Mouse (Mus musculus) left cerebral cortex, postnatal 36 days (tissue): ENCODE data around the gene B130006D01Rik. TPM values are rescaled to one million over a fixed set of nuclear protein-coding genes. Genes with fewer than 3 reads are reported as not detected.

Source experiments
- DNase-seq, 2 experiments: peaks; one replicate each; pipeline ENCODE4 v3.0.0; 2021 to 2022; ENCODE audit warnings: low spot score in 2 of 2, mixed read lengths in 1 of 2
- intact Hi-C: fragments of 180-260 bp; cut with DNase I; formaldehyde crosslinking; loops from one replicate; pipeline ENCODE4 v1.15.1; 2025
- total RNA-seq, 2 experiments: library from RNA; stranded (reverse); gene quantifications; 2 replicates each; pipeline ENCODE4 v1.2.3; 2021

The B130006D01Rik gene
- 1 to 10 TPM in 1 of 2 experiments, under 1 TPM in 1; 0.62 to 1.8 TPM for total RNA-seq

DNA sequence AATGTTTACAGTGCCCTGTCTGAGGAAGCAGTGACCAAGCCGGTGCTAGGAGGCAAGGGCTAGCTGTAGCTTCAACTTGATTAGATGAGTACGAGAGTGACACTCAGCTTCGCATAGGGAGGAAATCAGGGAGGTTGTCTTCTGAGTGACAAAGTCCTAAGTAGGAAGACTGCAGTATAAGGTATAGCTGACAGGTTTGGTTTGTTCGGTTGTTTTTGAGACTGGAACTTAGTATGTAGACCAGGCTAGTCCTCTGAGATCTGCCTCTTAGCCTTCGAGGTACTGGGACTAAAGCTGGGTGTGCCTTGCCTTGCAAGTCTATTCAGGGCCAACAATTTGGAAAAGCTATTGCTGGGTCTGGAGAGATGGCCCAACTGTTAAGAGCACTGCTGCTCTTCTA is at the start of gene B130006D01Rik:
TSS of gene B130006D01Rik (plus strand) at position 301 of the 400 bp plus-strand sequence.
- DNase-seq, result no peak
- intact Hi-C loops, result no loop called here

GRCm38 (mm10) chr11:95675498-95675897 is 47.9 kb upstream of the B130006D01Rik start:
- DNase-seq, result no peak
- intact Hi-C loops, result no loop called here

GRCm38 (mm10) chr11:95676307-95676706 is 47.1 kb upstream of the B130006D01Rik start:
- DNase-seq, result peak; percentile 17 to 36

DNA sequence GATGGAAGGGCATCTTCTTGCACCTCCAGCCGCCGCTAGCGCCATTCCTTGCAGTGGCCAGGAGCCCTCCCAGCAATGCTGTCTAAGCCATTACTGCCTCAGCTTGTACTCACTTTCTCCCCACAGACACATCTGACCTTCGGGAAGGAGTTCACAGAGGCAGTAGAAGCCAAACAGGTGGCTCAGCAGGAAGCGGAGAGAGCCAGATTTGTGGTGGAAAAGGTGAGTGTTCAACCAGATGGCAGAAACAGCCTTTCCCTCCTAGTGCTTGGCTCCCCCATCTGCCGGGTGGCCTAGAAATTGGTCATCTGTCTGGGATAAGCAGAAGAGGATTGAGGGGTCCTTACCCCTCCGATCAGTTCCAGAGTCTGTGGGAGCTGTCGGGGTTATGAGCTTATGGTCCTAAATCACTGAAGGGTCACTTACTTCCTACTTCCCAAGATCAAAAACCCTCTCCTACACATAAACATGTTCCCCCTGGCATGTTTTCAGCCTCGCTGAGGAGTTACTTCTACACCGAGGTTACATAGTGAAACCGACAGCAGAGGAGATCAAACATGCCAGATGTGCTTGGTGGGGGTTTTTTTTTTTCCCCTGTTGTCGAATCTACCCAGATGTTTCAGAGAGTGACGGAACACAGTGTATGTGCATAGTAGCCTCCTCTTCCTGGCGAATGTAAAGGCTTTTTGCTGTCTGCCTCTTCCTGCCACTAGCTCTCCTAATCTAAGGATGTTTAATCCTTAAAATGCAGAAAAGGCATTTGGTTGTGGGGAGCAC is 45.3 kb upstream of the B130006D01Rik start:
- no peak for DNase-seq
- intact Hi-C loops, result no loop called here

More at GRCm38 (mm10) chr11:95676307-95676706, 47.1 kb upstream of the B130006D01Rik start:
- intact Hi-C loops, result no loop called here

GRCm38 (mm10) chr11:95681995-95682601 is 41.3 kb upstream of the B130006D01Rik start:
- intact Hi-C loops, result no loop called here

DNA sequence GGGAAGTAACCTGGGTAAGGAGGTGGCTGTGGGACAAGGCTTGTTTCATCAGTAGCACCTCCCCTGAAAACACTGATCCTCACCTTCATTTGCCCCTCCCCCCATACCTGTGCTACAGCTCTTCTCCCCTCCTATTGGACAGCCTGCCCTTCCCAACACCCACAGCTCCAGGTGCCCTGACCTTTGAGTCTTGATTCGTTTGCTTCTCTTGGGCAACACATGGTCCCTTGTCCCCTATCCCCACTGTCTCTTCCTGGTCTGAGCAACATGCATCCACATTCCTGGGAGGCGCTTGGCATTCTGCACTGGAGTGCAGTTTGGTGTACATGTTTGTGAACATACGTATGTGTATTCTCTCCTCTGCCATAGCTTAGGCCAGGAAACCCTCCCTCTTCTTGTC is 40.4 kb upstream of the B130006D01Rik start:
- intact Hi-C loops, result no loop called here
- no peak for DNase-seq

More at GRCm38 (mm10) chr11:95681995-95682601, 41.3 kb upstream of the B130006D01Rik start:
- DNase-seq, result no peak

DNA sequence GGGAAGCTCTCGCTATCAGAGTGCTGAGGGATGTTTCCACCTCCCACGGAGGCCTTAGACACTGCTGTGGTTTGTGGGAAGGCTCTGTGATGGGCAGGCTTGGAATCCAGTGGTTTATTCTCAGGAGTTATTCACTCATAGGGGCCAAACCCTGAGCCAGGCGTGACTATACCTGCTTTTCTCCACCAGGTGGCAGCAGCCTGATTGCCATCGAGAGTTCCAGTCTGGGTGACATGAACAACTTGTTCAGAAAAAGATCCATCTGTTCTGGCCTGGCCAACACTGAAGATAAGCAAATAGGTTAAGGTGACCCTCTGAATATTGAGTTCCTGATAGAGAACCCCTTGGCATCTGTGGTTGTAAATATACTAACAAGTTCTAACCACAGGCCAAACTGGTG is 37.4 kb upstream of the B130006D01Rik start:
- DNase-seq, result peak; percentile 64 to 80
- intact Hi-C loops, result loop anchor here (1.0 kb wide), 1 partner anchor 65 kb away; no protein-coding TSS in a partner anchor

- intact Hi-C loops, result no loop called here
- no peak for DNase-seq
These were observed 36.2 kb upstream of the B130006D01Rik start for GRCm38 (mm10) chr11:95687084-95687656.

GRCm38 (mm10) chr11:95688515-95688914 is 34.9 kb upstream of the B130006D01Rik start:
- intact Hi-C loops, result no loop called here
- peak in 1 of 2 experiments; percentile 8 for DNase-seq

DNA sequence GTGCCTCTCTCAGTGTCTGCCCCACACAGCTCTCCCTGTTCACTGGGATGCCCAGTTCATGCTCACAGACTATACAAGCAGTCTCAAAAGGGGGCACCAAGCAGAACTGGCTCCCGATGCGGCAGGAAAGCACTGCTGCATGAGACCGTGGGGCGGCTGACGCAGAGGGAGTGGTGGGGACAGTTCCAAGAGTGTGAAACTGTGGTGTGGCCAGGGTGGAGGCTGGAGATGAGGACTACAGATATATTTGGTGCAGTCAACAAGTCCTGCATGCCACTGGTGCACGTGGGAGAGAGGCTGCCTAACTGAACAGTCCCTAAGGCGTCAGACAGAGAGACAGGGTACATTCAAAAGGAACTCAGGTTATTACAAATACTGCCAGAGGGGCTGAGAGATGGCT is 34.4 kb upstream of the B130006D01Rik start:
- intact Hi-C loops, result no loop called here
- peak in 1 of 2 experiments; percentile 13 for DNase-seq

- intact Hi-C loops, result no loop called here
- no peak for DNase-seq
These were observed 33.8 kb upstream of the B130006D01Rik start for GRCm38 (mm10) chr11:95689544-95689943.

- intact Hi-C loops, result no loop called here
- no peak for DNase-seq
These were observed 24.8 kb upstream of the B130006D01Rik start for GRCm38 (mm10) chr11:95698541-95698940.

- intact Hi-C loops, result no loop called here
- no peak for DNase-seq
These were observed 22.3 kb upstream of the B130006D01Rik start for GRCm38 (mm10) chr11:95700778-95701739.

- intact Hi-C loops, result no loop called here
- DNase-seq, result no peak
These were observed 19.1 kb upstream of the B130006D01Rik start for GRCm38 (mm10) chr11:95704032-95704969.

DNA sequence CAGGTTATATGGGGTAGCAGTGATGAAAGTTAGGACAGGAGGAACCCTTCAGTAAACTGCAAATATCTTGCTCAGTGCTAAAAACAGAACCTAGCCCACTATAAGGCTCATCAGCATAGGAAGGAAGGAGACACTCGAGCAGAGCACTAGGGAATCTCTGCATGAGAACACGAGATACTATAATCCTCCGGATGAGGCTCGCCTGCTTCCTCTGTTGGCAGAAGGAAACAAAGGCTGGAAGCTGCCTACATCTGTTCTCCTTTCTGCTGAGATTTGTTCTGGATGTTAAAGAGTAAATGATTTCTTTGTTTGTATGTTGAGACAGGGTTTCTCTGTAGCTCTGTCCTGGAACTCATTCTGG is 18.4 kb upstream of the B130006D01Rik start:
- peak in 1 of 2 experiments; percentile 15 for DNase-seq
- intact Hi-C loops, result no loop called here

DNA sequence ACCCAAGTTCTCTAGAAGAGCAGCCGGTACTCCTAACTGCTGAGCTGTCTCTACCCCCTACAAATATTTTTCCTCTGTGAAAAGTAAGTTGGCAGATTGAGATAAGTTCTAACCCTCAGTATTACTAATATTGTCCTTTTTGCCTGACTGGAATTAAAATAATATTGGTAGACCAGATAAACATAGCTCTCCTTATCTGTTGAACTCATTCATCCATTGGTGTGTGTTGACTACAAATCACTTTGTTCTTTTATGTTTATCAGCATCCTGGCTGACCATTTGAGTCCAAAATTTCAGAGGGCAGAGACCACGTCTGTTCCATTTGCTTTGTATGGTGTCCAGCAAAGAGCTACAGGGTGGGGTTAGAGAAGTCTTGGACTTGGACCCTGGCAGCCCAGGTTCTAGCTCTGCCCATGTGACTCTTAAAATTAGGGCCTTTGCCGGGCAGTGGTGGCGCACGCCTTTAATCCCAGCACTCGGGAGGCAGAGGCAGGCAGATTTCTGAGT is 13.8 kb upstream of the B130006D01Rik start:
- intact Hi-C loops, result no loop called here
- DNase-seq, result no peak

- intact Hi-C loops, result no loop called here
These were observed 12.9 kb upstream of the B130006D01Rik start for GRCm38 (mm10) chr11:95710478-95710877.

GRCm38 (mm10) chr11:95712085-95712562 is 11.3 kb upstream of the B130006D01Rik start:
- intact Hi-C loops, result no loop called here
- DNase-seq, result peak; percentile 14 to 16

More at GRCm38 (mm10) chr11:95710478-95710877, 12.9 kb upstream of the B130006D01Rik start:
- no peak for DNase-seq
